Mouse (Mus musculus) frontal cortex, adult 2 months (tissue): ENCODE data around the gene Ccdc9b. TPM values are rescaled to one million over a fixed set of nuclear protein-coding genes. Genes with fewer than 3 reads are reported as not detected.

Experiments
- DNase-seq, 2 experiments: peaks; one replicate each; pipeline ENCODE4 v3.0.0; 2022; ENCODE audit warnings: low spot score in 1 of 2; ENCODE audit errors: extremely low spot score in 1 of 2
- polyA plus RNA-seq: library from polyadenylated mRNA; depleted of rRNA; stranded (reverse); fragments of >200 nt; gene quantifications from 2 replicates; pipeline ENCODE4 v1.2.3, GENCODE M21; 2012

Gene Ccdc9b
- polyA plus RNA-seq, 1 experiment: 7.4 TPM

DNA sequence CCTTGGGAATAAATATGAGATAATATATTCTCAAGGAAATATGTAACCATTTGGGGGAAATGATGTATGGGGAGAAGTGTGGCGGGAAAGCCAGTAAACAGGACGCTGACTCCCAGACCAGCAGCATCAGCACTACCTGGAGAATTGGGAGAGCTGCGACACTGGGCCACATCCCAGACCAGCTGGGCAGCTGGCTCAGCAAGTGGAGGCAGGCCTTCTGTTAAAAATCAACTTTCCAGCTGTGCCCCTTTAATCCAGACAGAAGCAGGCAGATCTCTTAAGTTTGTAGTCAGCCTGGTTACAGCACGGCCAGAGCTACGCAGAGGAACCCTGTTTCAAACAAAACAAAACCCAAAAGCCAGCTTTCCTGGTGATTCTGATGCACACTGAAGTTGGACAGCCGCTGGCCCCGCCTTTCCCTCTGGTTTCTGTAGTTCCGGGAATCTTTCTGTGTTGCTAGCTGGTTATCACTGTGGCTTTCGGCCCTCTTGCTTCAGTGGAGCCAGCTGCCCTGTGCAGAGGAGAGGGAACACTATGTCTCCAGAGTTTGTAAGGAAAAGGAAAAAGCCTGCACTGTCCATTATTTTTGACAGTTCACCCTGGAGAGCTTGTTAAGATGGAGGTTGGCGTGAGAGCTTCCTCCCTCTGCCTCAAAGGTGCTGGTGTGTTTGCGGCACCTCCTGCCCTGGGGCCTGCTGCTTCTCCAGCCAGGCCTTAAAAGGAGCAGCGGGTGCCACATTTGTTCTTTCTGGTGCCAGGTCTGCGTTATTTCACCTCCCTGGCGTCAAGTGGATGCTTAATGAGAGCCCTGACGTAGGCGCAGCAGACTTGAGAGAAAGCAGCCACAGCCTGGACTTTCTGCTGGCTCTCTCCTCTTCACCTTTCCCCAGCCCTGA, 10.3 kb downstream of the Ccdc9b start:
- no peak for DNase-seq

DNA sequence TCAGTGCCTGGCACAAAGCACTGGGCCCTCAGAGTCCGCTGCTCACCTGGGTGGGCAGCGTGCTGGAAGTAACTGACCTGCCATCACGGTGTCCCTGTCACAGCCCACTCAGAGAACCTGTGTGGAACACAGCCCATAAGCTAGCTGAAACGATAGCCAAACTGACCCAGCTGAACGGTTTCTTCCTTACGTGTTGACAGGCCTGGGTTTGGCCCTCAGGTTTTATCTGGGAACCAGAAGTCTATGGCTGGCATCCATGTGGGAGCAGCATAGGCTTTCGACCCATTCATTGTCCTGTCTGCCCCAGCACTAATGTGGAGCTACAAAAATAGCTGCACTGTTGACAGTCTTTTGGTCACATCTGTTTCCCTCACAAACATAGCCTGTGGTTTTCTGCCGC, 12.0 kb downstream of the Ccdc9b start:
- no peak for DNase-seq

DNA sequence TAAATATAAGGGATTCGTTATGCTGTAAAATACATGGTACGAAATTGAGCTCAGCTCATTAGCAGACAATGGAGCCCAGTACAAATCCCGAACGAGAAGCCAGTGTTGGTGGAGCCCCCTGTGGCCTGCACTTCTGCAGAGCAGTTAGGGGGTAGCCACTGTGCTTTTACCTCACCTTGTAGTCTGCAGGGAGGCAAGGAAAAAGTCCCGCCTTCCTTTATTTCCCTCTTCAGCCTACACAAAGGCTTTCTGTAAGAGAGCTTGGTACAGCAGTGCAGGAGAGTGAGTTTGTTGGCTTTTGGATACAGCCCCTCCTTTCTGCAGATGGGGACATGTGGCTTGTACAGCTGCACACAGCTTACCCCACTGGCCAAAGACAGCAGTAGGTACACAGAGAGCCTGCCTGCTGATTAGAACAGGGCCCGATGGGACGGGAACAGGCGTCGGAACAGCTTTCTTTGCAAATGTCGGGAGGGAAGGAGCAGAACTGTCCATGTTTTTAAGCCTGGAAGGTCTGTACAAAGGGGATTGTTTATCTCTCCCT, 13.0 kb downstream of the Ccdc9b start:
- DNase-seq: no peak

DNA sequence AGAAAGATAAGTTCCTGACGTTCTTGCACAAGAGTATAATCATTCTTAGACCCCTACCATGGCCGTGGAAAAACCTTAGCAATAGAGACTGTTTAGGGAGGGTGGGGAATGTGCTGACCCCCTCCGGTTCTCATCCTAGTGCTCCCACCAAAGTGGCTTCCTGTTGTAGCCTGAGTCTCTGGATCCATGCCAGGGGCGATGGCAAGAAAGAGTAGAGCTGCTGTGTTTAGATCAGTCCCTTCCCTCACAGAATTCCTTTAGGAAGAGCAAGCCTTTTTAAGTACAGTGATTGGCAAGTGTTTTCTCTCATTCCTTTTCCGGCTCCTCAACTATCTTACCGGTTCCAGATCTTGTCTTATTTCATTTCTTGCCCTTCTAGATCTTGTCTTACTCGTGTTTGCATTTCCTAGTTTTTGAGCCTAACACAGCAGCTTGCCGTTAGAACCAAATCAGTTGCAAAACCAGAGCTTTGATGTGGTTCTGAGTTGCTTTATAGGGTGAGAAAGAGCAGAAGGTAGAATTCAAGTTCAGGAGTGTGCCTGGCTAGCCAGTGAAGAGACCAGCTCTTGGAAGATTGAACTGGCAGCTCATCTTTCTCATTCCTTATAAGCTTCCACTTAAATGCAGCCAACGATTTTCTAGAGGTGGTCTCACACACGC, 15.0 kb downstream of the Ccdc9b start:
- DNase-seq: no peak

DNA sequence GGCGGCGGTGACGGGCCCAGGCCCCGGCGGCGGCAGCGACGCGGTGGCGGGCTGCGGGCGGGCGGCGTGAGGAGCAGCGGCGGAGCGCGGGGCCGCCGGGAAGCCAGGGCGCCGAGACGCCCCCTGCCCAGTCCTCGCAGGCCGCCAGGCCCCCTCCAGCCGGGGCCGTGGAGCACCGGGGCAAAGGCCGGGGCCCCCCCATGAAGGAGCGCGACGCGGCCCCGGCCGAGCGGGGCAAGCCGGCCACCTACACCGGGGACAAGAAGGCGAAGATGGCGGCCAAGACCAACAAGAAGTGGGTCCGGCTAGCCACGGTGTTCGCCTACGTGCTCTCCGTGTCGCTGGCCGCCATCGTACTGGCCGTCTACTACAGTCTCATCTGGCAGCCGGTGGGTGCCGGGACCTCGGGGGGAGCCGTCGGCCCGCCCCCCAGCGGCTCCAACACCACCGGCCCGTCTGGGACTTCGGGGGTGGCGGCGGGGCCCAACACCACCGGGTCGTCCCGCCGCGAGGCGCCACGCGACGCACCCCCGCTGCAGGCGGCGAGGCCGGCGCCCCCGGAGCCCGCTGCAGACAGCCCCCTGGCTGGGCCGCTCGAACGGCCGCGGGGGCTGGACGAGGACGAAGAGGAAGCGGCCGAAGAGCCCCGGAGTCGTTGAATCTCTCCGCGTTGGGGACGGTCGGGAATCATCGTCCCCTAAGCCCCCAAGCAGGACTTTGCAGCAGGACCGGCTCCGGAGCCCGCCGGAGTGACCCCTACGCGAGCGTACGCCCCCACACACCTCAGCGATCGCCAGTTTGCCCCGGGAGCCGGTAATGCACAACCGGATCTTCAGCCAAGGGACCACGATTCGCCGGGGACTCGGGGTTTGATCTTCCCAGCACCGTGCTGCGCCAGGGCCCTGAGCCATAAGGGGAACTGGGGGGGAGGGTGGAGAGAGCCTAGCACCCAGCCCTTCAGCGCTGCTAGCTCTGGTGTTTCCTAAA, 16.3 kb downstream of the Ccdc9b start:
- DNase-seq: no peak

DNA sequence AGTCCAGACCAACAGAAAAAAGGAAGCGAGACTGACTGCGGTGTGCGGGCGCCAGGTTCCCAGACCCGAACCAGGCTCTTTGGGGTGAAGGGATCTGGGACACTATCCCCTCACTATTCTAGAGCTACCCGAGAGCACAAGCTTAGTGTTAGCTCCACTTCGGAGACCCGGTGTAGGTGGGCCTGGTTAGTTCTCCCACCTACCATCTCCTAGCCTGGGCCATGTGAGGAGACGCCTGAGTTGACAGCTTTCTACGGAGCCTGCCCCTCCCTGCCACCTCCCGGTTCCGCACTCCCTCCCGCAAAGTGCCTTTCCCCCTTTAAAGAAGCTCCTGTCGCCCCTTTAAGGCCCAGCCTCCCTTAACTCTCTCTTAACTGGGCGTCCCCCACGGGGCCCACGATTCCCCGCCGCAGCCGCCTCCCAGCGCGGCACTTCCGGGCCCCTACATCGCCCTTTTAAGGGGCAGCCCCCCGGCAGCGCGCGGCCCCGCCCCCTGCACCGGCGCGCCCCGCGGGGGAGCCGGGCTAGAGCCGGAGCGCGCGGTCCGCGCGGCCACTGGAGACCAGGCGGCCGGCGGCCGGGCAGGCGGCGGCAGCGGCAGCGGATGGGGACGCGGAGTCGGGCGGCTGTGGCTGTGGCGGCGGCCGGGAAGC, 17.1 kb downstream of the Ccdc9b start, which contains the start of gene Inafm2:
Gene Inafm2, plus strand, starts transcription at position 527 of the 653 bp plus-strand sequence.
- peak; percentile 83 to 93 for DNase-seq

DNA sequence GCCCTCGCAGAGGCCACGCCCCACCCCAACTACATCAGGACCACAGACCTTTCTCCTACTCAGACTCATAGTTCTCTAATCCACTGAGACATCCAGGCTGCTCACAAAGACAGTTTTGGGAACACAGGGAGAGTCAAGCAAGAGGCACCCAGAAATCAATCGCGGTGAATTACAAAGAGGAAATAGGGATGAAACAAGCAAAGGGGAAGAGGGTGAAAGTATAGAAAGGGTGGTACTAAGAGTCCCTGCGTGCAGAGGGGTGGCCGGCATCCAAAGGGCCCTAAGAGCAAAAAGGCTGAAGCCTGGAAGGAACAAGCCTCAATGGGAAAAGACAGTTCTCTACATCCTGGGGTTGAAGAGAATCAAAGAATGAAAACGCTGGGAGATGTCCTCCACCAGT, 17.8 kb downstream of the Ccdc9b start:
- no peak for DNase-seq

DNA sequence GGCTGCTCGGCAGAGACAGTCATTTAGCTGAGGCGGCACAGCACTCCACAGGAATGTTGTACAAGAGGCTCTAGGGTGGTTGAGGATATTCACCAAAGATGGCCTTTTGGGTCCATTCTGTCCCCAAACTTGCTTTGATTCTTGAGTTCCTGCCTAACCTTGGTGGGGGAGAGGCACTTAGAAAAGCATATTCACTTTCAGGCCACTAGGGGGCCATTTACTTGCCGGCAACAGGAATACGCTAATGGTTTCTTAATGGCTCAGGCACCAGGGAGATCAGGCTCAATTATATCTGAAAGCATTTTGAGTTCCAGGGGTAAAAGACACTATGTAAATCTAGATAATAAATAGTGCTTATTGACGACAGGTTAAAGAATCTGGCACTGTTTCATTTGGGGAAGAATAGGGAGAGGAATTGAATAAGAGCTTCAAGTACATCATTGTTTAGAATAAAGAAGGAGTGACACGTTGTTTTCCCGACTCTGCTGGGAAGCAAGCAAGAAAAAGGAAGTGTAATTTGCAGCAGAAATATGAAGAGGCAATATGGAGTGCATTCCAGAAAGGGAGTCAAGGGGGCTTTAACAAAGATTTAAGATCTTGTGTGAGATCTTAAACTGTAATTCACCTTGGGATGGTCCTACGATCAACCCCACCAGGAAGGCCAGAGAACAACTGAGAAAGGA, 19.1 kb downstream of the Ccdc9b start:
- DNase-seq: peak in 1 of 2 experiments; percentile 69

DNA sequence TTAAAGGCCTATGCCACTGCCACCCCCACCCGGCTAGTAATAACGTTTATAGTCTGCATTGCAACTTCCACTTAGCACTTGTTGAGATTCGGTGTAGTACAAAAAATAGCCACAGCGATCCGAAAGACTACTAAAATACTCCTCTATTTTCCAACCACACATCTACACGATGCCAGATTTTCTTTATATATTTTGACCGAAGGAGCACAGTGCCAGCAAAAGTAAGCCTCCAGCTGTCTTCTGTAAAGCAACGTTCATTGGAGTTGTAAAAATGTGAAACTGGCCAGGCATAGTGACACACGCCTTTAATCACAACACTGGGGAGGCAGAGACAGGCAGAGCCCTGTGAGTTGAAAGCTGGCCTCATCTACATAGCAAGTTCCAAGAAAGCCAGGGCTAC, 21.3 kb downstream of the Ccdc9b start:
- peak in 1 of 2 experiments; percentile 57 for DNase-seq

DNA sequence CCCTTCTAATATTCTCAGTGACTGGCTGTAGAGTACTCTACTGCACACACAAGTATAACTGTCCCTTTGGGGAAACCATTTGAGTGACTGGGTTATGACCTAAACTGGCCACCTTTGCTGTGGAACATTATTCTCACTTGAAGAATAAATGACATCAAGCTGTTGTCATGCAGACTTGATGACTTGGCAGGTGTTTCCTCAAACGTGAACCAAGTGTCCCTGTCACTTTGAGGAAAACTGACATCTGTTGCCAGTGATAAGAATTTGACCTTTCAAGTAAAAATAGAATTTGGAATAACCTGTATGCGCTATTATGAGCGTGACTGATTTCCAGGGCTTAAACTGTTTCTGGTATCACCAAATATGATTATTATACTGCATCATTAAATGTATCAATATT, 22.1 kb downstream of the Ccdc9b start:
- no peak for DNase-seq

DNA sequence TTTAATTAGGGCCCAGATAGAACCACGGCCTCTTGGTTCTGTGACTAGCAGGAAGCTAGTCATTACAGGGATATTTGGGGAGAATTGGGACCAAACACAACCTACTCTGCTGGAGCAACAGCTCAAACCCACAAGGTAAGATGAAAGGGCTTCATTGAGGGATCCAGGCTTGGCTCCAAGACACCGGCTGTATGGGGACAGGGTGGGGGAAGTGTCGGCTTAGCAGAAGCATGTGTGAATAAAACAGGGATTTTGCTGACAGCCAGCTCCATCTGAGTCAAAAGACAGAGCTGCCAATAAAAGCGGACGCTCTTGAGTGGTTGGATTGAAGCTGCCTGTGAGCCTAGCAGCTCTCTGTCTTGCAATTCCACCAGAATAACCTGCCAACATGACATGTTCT, 29.1 kb downstream of the Ccdc9b start:
- peak in 1 of 2 experiments; percentile 66 for DNase-seq

DNA sequence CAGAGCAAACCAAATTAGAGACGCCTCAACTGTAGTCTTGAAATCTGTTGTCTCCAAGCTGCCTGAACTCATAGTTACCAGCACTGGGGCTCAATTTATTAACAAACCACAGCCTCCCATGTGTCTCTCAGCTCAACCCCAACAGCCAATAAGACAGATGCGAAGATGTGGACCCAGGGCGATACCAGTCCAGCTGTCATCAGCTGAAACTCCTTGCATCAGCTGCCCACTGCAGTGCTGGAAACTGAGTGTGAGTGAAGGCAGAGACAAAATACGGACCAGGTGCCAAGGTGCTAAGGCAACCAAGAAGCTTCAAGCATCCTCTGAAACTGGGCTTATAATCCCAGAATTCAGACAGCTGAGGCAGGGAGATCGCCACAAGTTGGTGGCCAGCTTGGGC, 30.5 kb downstream of the Ccdc9b start:
- no peak for DNase-seq

DNA sequence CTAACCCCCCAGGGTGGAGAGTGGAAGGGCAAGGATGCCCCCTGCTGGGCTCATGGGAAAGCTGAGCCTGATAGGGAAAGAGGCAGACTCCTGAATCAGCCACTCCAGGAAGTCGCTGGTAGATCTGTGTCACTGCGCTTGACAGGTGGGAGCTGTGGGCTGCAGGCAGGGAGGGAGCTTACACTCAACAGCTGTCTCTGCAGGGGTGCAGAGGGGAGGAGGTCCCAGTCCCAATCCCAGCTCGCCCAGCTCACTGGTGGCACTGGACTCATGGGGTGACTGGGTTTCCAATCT, 31.9 kb downstream of the Ccdc9b start:
- DNase-seq: peak in 1 of 2 experiments; percentile 91

DNA sequence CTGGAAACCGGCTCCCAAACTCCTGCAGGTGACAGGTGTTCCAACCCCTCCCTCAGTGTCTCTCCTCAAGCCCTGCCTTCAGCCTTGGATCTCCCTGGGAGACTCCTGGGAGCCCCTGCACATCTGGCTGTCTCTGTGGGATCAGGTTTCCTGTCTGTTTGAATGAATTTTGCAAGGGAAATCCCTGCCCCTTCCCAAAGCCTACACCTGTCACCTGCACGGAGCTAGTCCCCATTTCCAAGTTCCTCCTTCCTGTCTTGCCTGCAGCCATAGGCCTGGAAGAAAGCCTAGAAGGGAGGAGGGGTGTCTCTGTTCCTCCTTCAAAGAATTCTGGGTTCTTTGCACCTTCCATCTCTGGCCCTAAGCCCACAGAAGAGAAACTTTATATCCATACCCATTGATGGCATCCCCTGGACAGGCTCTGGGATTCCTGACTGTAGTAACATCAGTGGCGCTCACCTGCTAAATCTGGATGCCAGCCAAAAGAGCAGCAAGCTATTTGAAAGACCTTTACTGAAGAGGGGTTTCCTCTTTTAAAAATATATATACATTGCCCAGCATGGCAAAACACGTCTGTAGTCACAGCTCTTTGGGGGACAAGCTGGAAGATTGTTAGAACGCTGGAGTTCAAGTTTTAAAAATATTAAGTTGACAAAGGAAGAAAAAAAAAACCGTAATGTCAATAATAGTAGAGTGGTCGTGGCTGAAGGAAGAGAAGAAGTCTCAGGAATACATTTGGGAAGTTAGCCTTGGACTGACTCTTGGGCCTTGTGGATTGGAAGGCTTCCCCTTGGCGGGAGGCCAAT, 32.4 kb downstream of the Ccdc9b start:
- no peak for DNase-seq

DNA sequence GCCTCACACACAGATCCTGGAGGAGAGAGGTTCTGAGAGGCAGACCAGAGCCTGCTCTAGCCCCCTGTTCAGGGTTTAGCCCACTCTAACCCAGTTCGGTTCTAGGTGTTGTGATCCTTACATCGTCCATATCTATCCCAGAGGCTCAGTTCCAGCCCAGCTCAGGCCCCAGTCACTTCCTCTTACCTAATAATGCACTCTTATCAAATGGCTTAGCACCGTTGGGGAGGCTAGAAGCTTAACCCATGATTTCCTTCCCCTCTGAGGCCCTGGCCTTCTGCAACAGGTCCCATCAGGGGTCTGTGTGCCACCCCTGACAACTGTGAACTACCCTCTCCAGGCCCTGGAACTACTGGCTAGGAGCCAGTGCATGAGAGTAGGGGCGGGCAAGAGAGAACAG, 33.3 kb downstream of the Ccdc9b start:
- DNase-seq: no peak

DNA sequence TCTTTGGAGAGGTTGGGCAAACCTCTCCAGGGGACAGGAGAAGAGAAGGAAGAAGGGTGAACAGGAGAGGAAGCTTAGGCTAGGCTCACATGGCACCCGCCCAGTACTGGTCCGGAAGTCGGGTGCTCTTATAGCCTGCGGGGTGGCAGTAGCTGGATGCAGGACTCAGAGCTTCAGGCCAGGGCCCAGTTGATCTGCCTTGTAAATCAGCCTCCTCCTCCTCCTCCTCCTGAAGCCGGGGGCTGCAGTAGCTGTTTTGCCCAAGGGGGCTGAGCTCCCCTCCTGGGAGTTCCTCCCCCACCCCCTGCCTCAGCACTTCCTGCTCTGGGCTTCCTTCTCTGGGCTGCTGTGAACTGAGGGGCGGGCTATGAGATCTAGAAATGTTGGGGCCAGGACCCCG, 34.1 kb downstream of the Ccdc9b start, which contains the start of gene Plcb2:
Gene Plcb2, minus strand, starts transcription at position 102 of the 400 bp plus-strand sequence.
- DNase-seq: no peak

DNA sequence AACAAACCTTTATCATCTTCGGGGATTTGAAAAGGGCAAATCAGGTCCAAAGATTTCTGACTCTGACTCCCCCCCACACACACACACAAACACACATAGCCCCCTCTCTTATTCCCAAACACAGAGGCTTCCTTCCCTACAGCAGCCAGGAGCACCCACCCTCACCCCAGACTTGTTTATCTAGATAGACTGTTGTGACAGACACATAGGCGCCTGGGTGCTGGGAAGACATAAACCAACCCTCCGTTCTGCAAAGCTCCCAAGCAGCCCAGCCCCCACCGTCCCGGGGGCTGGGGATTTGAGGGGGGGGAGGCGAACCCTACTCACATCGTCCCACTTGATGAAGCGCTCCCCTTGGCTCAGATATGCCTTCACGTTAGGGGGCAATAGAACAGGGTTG, 34.5 kb downstream of the Ccdc9b start:
- DNase-seq: no peak

DNA sequence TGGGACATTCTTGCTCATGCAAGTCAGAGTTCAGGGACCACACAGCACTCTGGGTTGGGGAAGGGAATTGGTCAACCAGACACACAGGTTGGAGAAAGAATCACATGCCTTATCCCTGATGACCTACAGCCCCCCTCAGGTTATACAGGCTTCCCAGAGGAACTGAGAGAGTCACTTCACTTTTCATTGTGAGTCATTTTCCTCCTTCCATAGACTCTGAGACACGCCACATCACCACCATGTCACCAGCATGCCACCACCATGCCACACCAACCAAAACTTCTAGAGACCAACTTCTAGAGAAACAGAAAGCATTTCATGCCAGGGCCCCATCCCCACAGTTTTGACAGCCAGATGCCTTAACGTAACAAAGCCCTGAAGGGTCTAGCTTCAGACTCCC, 35.6 kb downstream of the Ccdc9b start:
- no peak for DNase-seq

DNA sequence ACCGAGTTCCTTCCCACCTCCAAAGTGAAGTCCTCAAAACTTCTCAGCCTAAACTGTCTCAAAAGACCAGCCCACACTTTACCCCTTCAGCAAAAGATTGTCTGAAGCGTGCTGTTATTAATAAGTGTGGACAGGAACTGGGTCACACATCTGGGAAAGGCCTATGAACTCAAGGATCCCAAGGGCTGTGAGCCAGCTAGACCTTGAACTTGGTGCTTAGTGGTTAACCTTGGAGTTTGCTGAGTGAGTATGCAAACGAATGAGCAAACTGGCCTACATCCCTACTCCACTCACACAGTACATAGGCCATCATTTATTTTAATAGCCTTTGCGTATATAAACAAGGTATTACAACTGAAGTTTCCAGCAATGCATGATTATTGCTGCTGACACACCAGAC, 37.0 kb downstream of the Ccdc9b start:
- no peak for DNase-seq
